ENCODE assay signal across 8 mouse cellular contexts in the genomic region with DNA sequence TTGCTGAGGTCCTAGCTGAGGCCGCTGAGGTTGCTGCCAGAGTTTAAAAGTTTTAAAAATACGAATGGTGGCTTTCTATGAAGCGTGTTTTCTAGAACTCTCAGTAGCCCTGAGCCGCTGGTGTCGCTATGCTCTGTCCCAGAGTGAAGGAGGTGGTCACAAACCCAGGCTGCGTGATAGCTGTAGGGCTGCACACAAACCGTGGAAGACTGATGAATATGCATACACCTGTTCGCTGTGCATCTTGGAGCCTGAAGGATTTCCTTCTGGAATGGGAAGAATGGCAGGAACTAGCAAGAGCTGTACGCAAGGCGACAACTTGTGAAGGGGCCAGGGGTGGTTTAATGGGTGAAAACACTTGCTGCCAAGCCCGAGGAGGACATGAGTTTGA. TPM values are rescaled to one million over a fixed set of nuclear protein-coding genes. Genes with fewer than 3 reads are reported as not detected.
A peak's percentile ranks its signal among the peaks of the same experiment; 100 is the strongest.
DNase-seq lines count a peak whose midpoint lies in the region; ATAC-seq and TF ChIP-seq lines count a peak whose summit lies in the region.

No protein-coding gene starts in this region.

- peak overlapping the region; percentile 67 for H3K4me2 ChIP-seq in neural tube, embryonic 12.5 days (replicated peaks)

- TF ChIP-seq POLR2A in thymus, adult 2 months (IDR thresholded peaks at IDR 0.05; ENCODE audit: control insufficient read depth, extremely low read depth, insufficient read depth, low read length, poor library complexity): no peak

- H3K4me3 ChIP-seq in gastrocnemius, adult 2 months: peak overlapping the region; percentile 99
- H3K4me3 ChIP-seq in thymus, adult 2 months (ENCODE audit: control insufficient read depth, insufficient read depth, low read length): peak overlapping the region; percentile 57
- peak overlapping the region; percentile 87 for H3K4me3 ChIP-seq in limb, embryonic 10.5 days
- H3K4me3 ChIP-seq in neural tube, embryonic 12.5 days: peak overlapping the region; percentile 72

- peaks cover 11% of the 10 kb centered on the region for H3K4me1 ChIP-seq in thymus, adult 2 months (replicated peaks; ENCODE audit: control insufficient read depth, insufficient read depth, low read length)
- peaks cover 21% of the 10 kb centered on the region for H3K4me1 ChIP-seq in limb, embryonic 10.5 days
- peaks cover 18% of the 10 kb centered on the region; the same call in 1 of the 2 replicates for H3K4me1 ChIP-seq in neural tube, embryonic 12.5 days

- WGBS in thymus, adult 2 months: 4% methylated on average over 11 of the region's 11 CpGs
- WGBS in limb, embryonic 10.5 days: 3% methylated on average over 11 of the region's 11 CpGs
- WGBS in neural tube, embryonic 12.5 days: 4% methylated on average over 11 of the region's 11 CpGs

- H3K9me3 ChIP-seq in limb, embryonic 10.5 days (replicated peaks): no peaks in the 10 kb centered on the region
- H3K9me3 ChIP-seq in neural tube, embryonic 12.5 days: no peaks in the 10 kb centered on the region

- no peak for DNase-seq in gastrocnemius, adult 2 months
- DNase-seq in gastrocnemius, postnatal 10 days: no peak
- no peak for DNase-seq in thymus, adult 2 months
- no peak for DNase-seq in thymus, postnatal 25 days
- no peak for DNase-seq in limb, embryonic 10.5 days (ENCODE audit: low spot score)
- DNase-seq in layer of hippocampus, adult 9-10 months (ENCODE audit: low spot score): no peak
- no peak for DNase-seq in adrenal gland, adult (ENCODE audit: inconsistent age in 2 of 2, low spot score in 1 of 2)

- H3K27me3 ChIP-seq in thymus, adult 2 months (ENCODE audit: control insufficient read depth, insufficient read depth, low read length): no peaks in the 10 kb centered on the region
- H3K27me3 ChIP-seq in limb, embryonic 10.5 days (ENCODE audit: low read depth, poor library complexity, severe bottlenecking): no peaks in the 10 kb centered on the region
- H3K27me3 ChIP-seq in neural tube, embryonic 12.5 days (replicated peaks): no peaks in the 10 kb centered on the region

- intact Hi-C loops in gastrocnemius, adult 2 months (cut with DNase I): no loop called here

- TF ChIP-seq CTCF in gastrocnemius, adult 2 months (IDR thresholded peaks at IDR 0.05): no peak
- no peak for TF ChIP-seq CTCF in thymus, adult 2 months (IDR thresholded peaks at IDR 0.05; ENCODE audit: borderline replicate concordance, control insufficient read depth, extremely low read depth, insufficient read depth, low read length, poor library complexity)

- H3K36me3 ChIP-seq in thymus, adult 2 months (ENCODE audit: control insufficient read depth, insufficient read depth, low read length): no peaks in the 10 kb centered on the region; the same call in 1 of the 2 replicates
- H3K36me3 ChIP-seq in limb, embryonic 10.5 days: peaks cover 20% of the 10 kb centered on the region
- H3K36me3 ChIP-seq in neural tube, embryonic 12.5 days: peaks cover 10% of the 10 kb centered on the region; the same call in 1 of the 2 replicates

- peak overlapping the region; percentile 47; the same call in 1 of the 2 replicates for H3K9ac ChIP-seq in neural tube, embryonic 12.5 days

- peak; percentile 65 for ATAC-seq in neural tube, embryonic 12.5 days (ENCODE audit: low FRiP score, low read depth)

- H3K27ac ChIP-seq in gastrocnemius, adult 2 months: peak overlapping the region; percentile 92
- no peak overlapping the region for H3K27ac ChIP-seq in thymus, adult 2 months (ENCODE audit: control insufficient read depth, insufficient read depth, low read length)
- H3K27ac ChIP-seq in limb, embryonic 10.5 days: peak overlapping the region; percentile 97
- no peak overlapping the region for H3K27ac ChIP-seq in neural tube, embryonic 12.5 days

RNA-seq across cellular contexts. Expression of gene Mphosph6, which starts 0.6 kb away (rescaled TPM):
- total RNA-seq in gastrocnemius, adult 2 months (2021): 1 to 10 TPM; 5.0 to 6.6 TPM
- 10 to 100 TPM; 13.6 to 17.5 TPM for total RNA-seq in gastrocnemius, postnatal 10 days (2021)
- polyA plus RNA-seq in thymus, adult 2 months (2012; rRNA removed): 7.5 and 7.9 TPM in 2 replicates
- 70.4 and 80.8 TPM in 2 replicates for polyA plus RNA-seq in limb, embryonic 10.5 days (2016; fragmentation: Nextera tagmentation; extraction: Ambion mirVana)
- 45.0 and 45.2 TPM in 2 replicates for polyA plus RNA-seq in neural tube, embryonic 12.5 days (2016; fragmentation: Nextera tagmentation; extraction: Ambion mirVana)

Comparison
In these comparisons a context has a peak if more than half of its experiments do, and no peak if none do; other contexts are left out.
1. H3K27ac ChIP-seq: peak in gastrocnemius, adult 2 months (single experiment) and limb, embryonic 10.5 days (single experiment); none in thymus, adult 2 months (single experiment) and neural tube, embryonic 12.5 days (single experiment).
2. Peak in every context shown above with its lines, with median percentiles within 50 percentile points of each other: H3K4me3 ChIP-seq.